In the genomic region with DNA sequence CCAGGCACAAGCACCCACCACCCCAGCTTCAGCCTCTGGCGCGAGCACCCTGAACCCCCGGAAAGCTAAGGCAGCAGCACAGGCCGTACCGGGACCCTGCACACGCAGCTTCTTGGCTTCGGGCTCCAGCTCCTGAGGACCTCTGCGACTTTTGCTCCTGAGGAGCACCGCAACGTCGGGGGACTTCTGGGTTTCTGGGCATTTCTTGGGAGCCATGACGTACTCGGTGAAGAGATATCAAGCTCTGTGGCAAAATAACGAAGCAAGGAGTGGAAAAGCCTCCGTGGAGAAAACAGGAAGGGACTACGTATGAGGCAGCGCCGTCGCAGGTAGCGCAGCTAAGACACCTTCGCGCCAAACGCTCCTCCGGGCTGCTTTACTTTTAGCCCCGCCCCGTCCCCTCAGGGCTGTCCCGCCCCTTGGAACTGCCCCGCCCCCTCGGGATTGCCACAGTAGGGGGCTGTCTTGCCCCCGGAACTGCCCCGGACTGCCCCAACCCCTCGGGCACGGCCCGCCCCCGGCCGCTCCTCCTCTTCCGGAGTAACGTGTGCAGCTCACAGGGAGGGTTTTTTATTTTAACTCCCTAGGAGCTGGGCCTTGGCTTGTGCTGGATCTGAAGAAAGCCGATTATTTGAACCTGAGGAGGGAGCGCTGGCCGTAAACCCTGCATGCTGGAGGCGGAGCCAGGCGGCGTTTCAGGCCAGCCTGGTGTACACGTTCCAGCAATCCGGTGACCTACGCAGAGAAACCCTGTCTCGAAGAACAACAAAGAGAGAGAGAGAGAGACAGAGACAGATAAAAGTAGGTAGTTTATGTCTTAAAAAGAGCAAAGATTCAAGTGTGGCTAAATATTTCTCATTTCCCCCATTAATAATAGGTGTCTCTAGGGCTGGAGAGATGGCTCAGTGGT, we compare ENCODE assay signal across 8 mouse cellular contexts. TPM values are rescaled to one million over a fixed set of nuclear protein-coding genes. Genes with fewer than 3 reads are reported as not detected.
DNase-seq lines count a peak whose midpoint lies in the region; ATAC-seq and TF ChIP-seq lines count a peak whose summit lies in the region.

A gene (minus strand): TSS at position 382 of the 910 bp plus-strand sequence.

- peak; percentile 98 for DNase-seq in ZHBTc4 (ENCODE audit: low read depth, low spot score)
- DNase-seq in gastrocnemius, adult 2 months: peak; percentile 97
- DNase-seq in hindbrain, postnatal 0 days (ENCODE audit: low spot score): peak; percentile 98
- DNase-seq in left cerebral cortex, adult 2 months (ENCODE audit: extremely low spot score in 1 of 2, low spot score in 2 of 2): peak; percentile 85 to 89
- DNase-seq in right cerebral cortex, adult 2 months (ENCODE audit: low spot score in 2 of 2): peak; percentile 80 to 84
- peak; percentile 95 for DNase-seq in urinary bladder, postnatal 14 days (ENCODE audit: low spot score)

- no peaks in the 10 kb centered on the region for H3K27me3 ChIP-seq in hindbrain, postnatal 0 days (ENCODE audit: insufficient read depth, low read length)

- H3K4me2 ChIP-seq in hindbrain, postnatal 0 days (ENCODE audit: low read depth, low read length): peak within 1 kb of the TSS; percentile 90

- H3K4me1 ChIP-seq in hindbrain, postnatal 0 days (ENCODE audit: insufficient read depth, low read length): no peaks in the 10 kb centered on the region

- WGBS in hindbrain, postnatal 0 days: under 1% methylated on average over 48 of the region's 48 CpGs

- peak within 1 kb of the TSS; percentile 91 for H3K4me3 ChIP-seq in gastrocnemius, adult 2 months
- peak within 1 kb of the TSS; percentile 63 for H3K4me3 ChIP-seq in hindbrain, postnatal 0 days (ENCODE audit: low read length)
- H3K4me3 ChIP-seq in left cerebral cortex, adult 2 months: peak within 1 kb of the TSS; percentile 63

- H3K9ac ChIP-seq in hindbrain, postnatal 0 days (replicated peaks; ENCODE audit: low read length): peak within 1 kb of the TSS; percentile 59

- intact Hi-C loops in gastrocnemius, adult 2 months (cut with DNase I): loop anchor here (2.0 to 5.0 kb wide), 2 partner anchors 34 to 120 kb away; a partner anchor contains a TSS
- intact Hi-C loops in left cerebral cortex, adult 2 months (cut with DNase I): loop anchor here (2.0 to 5.0 kb wide), 3 partner anchors 34 to 120 kb away; a partner anchor contains a TSS

- H3K36me3 ChIP-seq in hindbrain, postnatal 0 days (ENCODE audit: insufficient read depth, low read length): no peaks in the 10 kb centered on the region

- H3K27ac ChIP-seq in gastrocnemius, adult 2 months: peak within 1 kb of the TSS; percentile 95
- peak within 1 kb of the TSS; percentile 90 for H3K27ac ChIP-seq in hindbrain, postnatal 0 days
- H3K27ac ChIP-seq in left cerebral cortex, adult 2 months: peak within 1 kb of the TSS; percentile 88

- ATAC-seq in common myeloid progenitor, adult 5-6 weeks (replicated peaks; ENCODE audit: low read depth, poor library complexity, severe bottlenecking): peak; percentile 99
- ATAC-seq in hindbrain, postnatal 0 days: peak; percentile 99
- ATAC-seq in megakaryocyte, adult 5-6 weeks (ENCODE audit: poor library complexity, severe bottlenecking): peak; percentile 98

- no peak for TF ChIP-seq CTCF in gastrocnemius, adult 2 months (IDR thresholded peaks at IDR 0.05)
- TF ChIP-seq CTCF in hindbrain, postnatal 0 days (IDR thresholded peaks at IDR 0.05; ENCODE audit: low read depth): peak; percentile 52; the same call in 1 of the 2 replicates
- TF ChIP-seq CTCF in left cerebral cortex, adult 2 months (IDR thresholded peaks at IDR 0.05): no peak

- H3K9me3 ChIP-seq in hindbrain, postnatal 0 days (ENCODE audit: low read length): no peaks in the 10 kb centered on the region

RNA-seq across cellular contexts. Expression of the gene that starts here (rescaled TPM):
- 11.5 and 18.0 TPM in 2 replicates for total RNA-seq in common myeloid progenitor, adult 5-6 weeks (2017)
- 1 to 10 TPM; 2.6 to 2.8 TPM for total RNA-seq in gastrocnemius, adult 2 months (2021)
- 7.6 and 11.3 TPM in 2 replicates for total RNA-seq in hindbrain, postnatal 0 days (2014; rRNA removed)
- polyA plus RNA-seq in hindbrain, postnatal 0 days (2015; fragmentation: Nextera tagmentation; extraction: Ambion mirVana): 11.5 and 12.9 TPM in 2 replicates
- 10 to 100 TPM; 11.7 to 14.4 TPM for total RNA-seq in left cerebral cortex, adult 2 months (2021)
- total RNA-seq in megakaryocyte, adult 5-6 weeks (2015): 7.7 and 8.8 TPM in 2 replicates
- total RNA-seq in megakaryocyte, adult 5-6 weeks (2017): 7.3 TPM in 2 replicates

Comparison
In these comparisons a context has a peak if more than half of its experiments do, and no peak if none do; other contexts are left out.
1. Peak in every context shown above with its lines: DNase-seq, ATAC-seq, H3K4me3 ChIP-seq and H3K27ac ChIP-seq.